Mouse (Mus musculus) liver, postnatal 0 days (tissue): ENCODE measurements around the gene Pdxdc1. TPM values are rescaled to one million over a fixed set of nuclear protein-coding genes. Genes with fewer than 3 reads are reported as not detected.

ENCODE experiments used
- ATAC-seq: fragments of 200-750 bp; cut with Nextera tagmentation; 2 replicates; pipeline ENCODE4 v1.8.0; 2017; ENCODE audit warnings: mild to moderate bottlenecking, moderate library complexity
- DNase-seq: peaks from one replicate; pipeline ENCODE4 v3.0.0-alpha.2; 2016
- H3K27ac ChIP-seq: fragments of 300-500 bp; sonication (generic); 2 replicates; pipeline ENCODE4 v1.5.1; 2014; ENCODE audit warnings: antibody characterized with exemption, moderate library complexity, mild to moderate bottlenecking, low read depth
- H3K27me3 ChIP-seq: fragments of 300-500 bp; sonication (generic); 2 replicates; pipeline ENCODE4 v1.6.1; 2014; ENCODE audit warnings: low read length, control low read depth, mixed read lengths; ENCODE audit not compliant: insufficient read depth
- H3K36me3 ChIP-seq: fragments of 300-500 bp; sonication (generic); replicated peaks from 2 replicates; pipeline ENCODE4 v1.6.1; 2014; ENCODE audit warnings: mild to moderate bottlenecking, control low read depth, low read length, moderate library complexity, mixed read lengths; ENCODE audit not compliant: insufficient read depth
- H3K4me1 ChIP-seq: fragments of 300-500 bp; sonication (generic); 2 replicates; pipeline ENCODE4 v1.6.1; 2014; ENCODE audit warnings: antibody characterized with exemption, mild to moderate bottlenecking, control low read depth; ENCODE audit not compliant: insufficient read depth
- H3K4me2 ChIP-seq: fragments of 300-500 bp; sonication (generic); 2 replicates; pipeline ENCODE4 v1.6.1; 2014; ENCODE audit warnings: low read depth, mild to moderate bottlenecking, low read length, moderate library complexity, mixed read lengths
- H3K4me3 ChIP-seq: fragments of 300-500 bp; sonication (generic); 2 replicates; pipeline ENCODE4 v1.5.1; 2014; ENCODE audit warnings: low read depth, low read length
- H3K9ac ChIP-seq: fragments of 300-500 bp; sonication (generic); replicated peaks from 2 replicates; pipeline ENCODE4 v1.6.1; 2014; ENCODE audit warnings: mild to moderate bottlenecking, moderate library complexity
- H3K9me3 ChIP-seq: fragments of 300-500 bp; sonication (generic); 2 replicates; pipeline ENCODE4 v1.6.1; 2016; ENCODE audit warnings: mild to moderate bottlenecking, control low read depth, low read length, mixed read lengths
- CTCF ChIP-seq: sonication (generic); IDR thresholded peaks from 2 replicates; pipeline ENCODE4 v1.5.1; 2016; ENCODE audit warnings: antibody characterized with exemption, low read depth
- EP300 ChIP-seq: IDR thresholded peaks from 2 replicates; pipeline ENCODE4 v1.6.1; 2016; ENCODE audit warnings: antibody characterized with exemption, low read depth, mild to moderate bottlenecking
- WGBS: fragments of 180-500 bp; shearing (Covaris S2); extraction: QIAGEN DNeasy Blood & Tissue Kit; methylation state at CpG from one replicate; pipeline ENCODE4 v1.1.7; 2014; ENCODE audit not compliant: insufficient replicate concordance; 5-methylcytosine and 5-hydroxymethylcytosine counted together
- polyA plus RNA-seq: library from polyadenylated mRNA; unstranded; fragments of >200 nt; fragmentation: Nextera tagmentation; extraction: Ambion mirVana; gene quantifications from 2 replicates; pipeline ENCODE4 v1.2.1, GENCODE M21; 2015

The Pdxdc1 gene
- polyA plus RNA-seq, 1 experiment from 2014 or later = 27.5 TPM

GRCm38 (mm10) chr16:13818560-13819393, 84.2 kb downstream of the Pdxdc1 start, which contains the start of gene Ntan1:
Gene Ntan1 (plus strand): TSS chr16:13818845.
- H3K9me3 ChIP-seq = no peaks in the 10 kb centered on the region
- peaks cover 22% of the 10 kb centered on the region; the same call in 1 of the 2 replicates for H3K4me1 ChIP-seq
- no peaks in the 10 kb centered on the region for H3K27me3 ChIP-seq
- peak within 1 kb of the TSS; percentile 80 for H3K4me3 ChIP-seq
- H3K36me3 ChIP-seq = peaks cover 6% of the 10 kb centered on the region; the same call in 1 of the 2 replicates
- peak; percentile 98 for DNase-seq
- H3K9ac ChIP-seq = peak within 1 kb of the TSS; percentile 91
- peak within 1 kb of the TSS; percentile 94 for H3K4me2 ChIP-seq
- H3K27ac ChIP-seq = peak within 1 kb of the TSS; percentile 85
- WGBS = under 1% methylated on average over 52 of the region's 58 CpGs
- no peak for TF ChIP-seq CTCF
- TF ChIP-seq EP300 = no peak
- ATAC-seq = peak; percentile 96

DNA sequence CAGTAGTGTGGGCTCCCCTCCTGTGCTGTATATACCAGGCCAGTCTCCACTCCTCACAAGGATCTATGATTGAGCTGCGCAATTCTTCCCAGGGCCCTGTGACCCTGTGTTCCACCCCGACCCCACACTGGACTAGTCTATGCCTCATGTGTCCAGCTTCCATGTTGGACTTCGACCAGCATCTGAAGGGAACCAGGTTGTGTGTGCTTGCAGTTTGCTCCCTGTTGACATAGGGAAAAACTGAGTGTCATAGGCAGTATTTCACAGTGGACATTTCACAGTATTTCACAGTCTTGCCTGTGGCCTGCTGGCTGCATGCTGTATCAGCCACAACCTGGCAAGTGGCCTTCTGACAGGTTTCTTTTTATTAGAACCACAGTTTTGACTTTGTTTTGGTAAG, 89.7 kb downstream of the Pdxdc1 start:
- peak overlapping the region; percentile 26; the same call in 1 of the 2 replicates for H3K27ac ChIP-seq
- H3K4me1 ChIP-seq = 0 out of 2 replicates have a peak, but pooled peaks cover 2% of the 10 kb centered on the region
- H3K9ac ChIP-seq = no peak overlapping the region
- TF ChIP-seq EP300 (no peak), CTCF (no peak)
- no peaks in the 10 kb centered on the region for H3K9me3 ChIP-seq
- peak; percentile 83 for ATAC-seq
- WGBS = 71% methylated on average over 3 of the region's 3 CpGs
- no peaks in the 10 kb centered on the region for H3K27me3 ChIP-seq
- peaks cover 55% of the 10 kb centered on the region for H3K36me3 ChIP-seq
- no peak for DNase-seq
- no peak overlapping the region for H3K4me2 ChIP-seq
- no peak overlapping the region for H3K4me3 ChIP-seq

DNA sequence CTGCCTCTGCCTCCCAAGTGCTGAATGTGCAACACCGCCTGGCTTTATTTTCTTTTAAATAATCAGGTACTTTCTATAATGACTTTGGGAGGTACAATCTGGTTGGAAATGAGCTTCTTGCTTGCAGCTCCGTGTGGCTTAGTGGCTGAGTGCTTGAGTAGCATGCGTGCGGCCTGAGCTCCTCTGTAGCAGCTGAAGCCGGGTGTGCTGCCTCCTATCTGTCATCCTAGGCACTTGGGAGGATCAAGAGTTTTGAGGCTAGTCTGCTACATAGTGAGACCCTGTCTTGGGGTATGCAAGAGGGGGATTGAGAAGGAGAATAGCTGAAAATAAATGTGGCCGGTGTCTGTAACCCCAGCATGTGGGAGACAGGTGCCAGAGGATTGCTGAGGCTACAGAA, 90.8 kb downstream of the Pdxdc1 start:
- no peak overlapping the region for H3K27ac ChIP-seq
- no peak overlapping the region for H3K4me2 ChIP-seq
- WGBS = 90% methylated on average over 6 of the region's 6 CpGs
- ATAC-seq (no peak), DNase-seq (no peak)
- H3K27me3 ChIP-seq = no peaks in the 10 kb centered on the region
- H3K9me3 ChIP-seq = no peaks in the 10 kb centered on the region
- H3K4me1 ChIP-seq = no peaks in the 10 kb centered on the region
- H3K9ac ChIP-seq = no peak overlapping the region
- no peak overlapping the region for H3K4me3 ChIP-seq
- no peak for TF ChIP-seq EP300
- no peak for TF ChIP-seq CTCF
- peaks cover 57% of the 10 kb centered on the region for H3K36me3 ChIP-seq

GRCm38 (mm10) chr16:13808410-13808809, 94.5 kb downstream of the Pdxdc1 start:
- no peak for ATAC-seq
- H3K9me3 ChIP-seq = no peaks in the 10 kb centered on the region

GRCm38 (mm10) chr16:13807616-13808015, 95.3 kb downstream of the Pdxdc1 start:
- Histone ChIP-seq H3K27me3 (no peaks in the 10 kb centered on the region), H3K36me3 (peaks cover 76% of the 10 kb centered on the region), H3K4me1 (no peaks in the 10 kb centered on the region), H3K4me2 (no peak overlapping the region), H3K9me3 (no peaks in the 10 kb centered on the region), H3K4me3 (no peak overlapping the region), H3K27ac (no peak overlapping the region), H3K9ac (no peak overlapping the region)
- DNase-seq (no peak), ATAC-seq (no peak; the same call in 1 of the 2 replicates)
- TF ChIP-seq CTCF (no peak), EP300 (no peak)
- 90% methylated on average over 4 of the region's 4 CpGs for WGBS

More at GRCm38 (mm10) chr16:13808410-13808809, 94.5 kb downstream of the Pdxdc1 start:
- no peak overlapping the region for H3K4me3 ChIP-seq
- DNase-seq = no peak
- no peak overlapping the region for H3K27ac ChIP-seq
- H3K9ac ChIP-seq = no peak overlapping the region
- TF ChIP-seq CTCF (no peak), EP300 (no peak)
- WGBS = 89% methylated on average over 7 of the region's 7 CpGs
- H3K4me1 ChIP-seq = no peaks in the 10 kb centered on the region
- no peak overlapping the region for H3K4me2 ChIP-seq
- H3K27me3 ChIP-seq = no peaks in the 10 kb centered on the region
- H3K36me3 ChIP-seq = peaks cover 79% of the 10 kb centered on the region

GRCm38 (mm10) chr16:13804666-13805065, 98.3 kb downstream of the Pdxdc1 start:
- TF ChIP-seq CTCF = peak; percentile 15; the same call in 1 of the 2 replicates
- TF ChIP-seq EP300 = no peak
- ATAC-seq (no peak), DNase-seq (no peak)
- no peak overlapping the region for H3K9ac ChIP-seq
- peaks cover 66% of the 10 kb centered on the region for H3K36me3 ChIP-seq
- 86% methylated on average over 5 of the region's 5 CpGs for WGBS
- H3K4me2 ChIP-seq = no peak overlapping the region
- H3K4me3 ChIP-seq = no peak overlapping the region
- no peaks in the 10 kb centered on the region for H3K27me3 ChIP-seq
- H3K4me1 ChIP-seq = no peaks in the 10 kb centered on the region
- no peaks in the 10 kb centered on the region for H3K9me3 ChIP-seq
- no peak overlapping the region for H3K27ac ChIP-seq
